Mouse (Mus musculus) ES-E14 (cell line): ENCODE measurements at regions not wholly inside any gene's neighbourhood (a gene's known extent, or its start where the extent isn't known, plus 50 kb on each side); places are given as distances from the start of the nearest gene placed in this dataset.
"Not testable (repeated sequence)": the region's sequence is repeated elsewhere in the genome, so short reads cannot be mapped to it uniquely, and the experiment has no call there.

Experiments
- DNase-seq: peaks from one replicate; pipeline ENCODE4 v3.0.0-alpha.2; 2013; ENCODE audit warnings: low read depth, low spot score
- H3K27ac ChIP-seq: 2 replicates; pipeline ENCODE4 v1.5.1; 2012; ENCODE audit warnings: low read depth, mild to moderate bottlenecking, low read length, moderate library complexity, mixed read lengths; ENCODE audit not compliant: poor library complexity, insufficient read depth, severe bottlenecking
- H3K36me3 ChIP-seq: 2 replicates; pipeline ENCODE4 v1.6.1; 2012; ENCODE audit warnings: mild to moderate bottlenecking, low read length, moderate library complexity, mixed read lengths; ENCODE audit not compliant: control insufficient read depth, poor library complexity, insufficient read depth, severe bottlenecking
- H3K4me1 ChIP-seq, 2 experiments: fragments of 150-350 bp in 1 of 2; sonication (generic) in 1 of 2; 2 replicates each; pipeline ENCODE4 v1.6.1; 2012; ENCODE audit warnings: low read length in 2 of 2, mild to moderate bottlenecking in 1 of 2, mixed read lengths in 1 of 2; ENCODE audit not compliant: control insufficient read depth in 2 of 2, insufficient read depth in 2 of 2, poor library complexity in 1 of 2
- H3K4me3 ChIP-seq, 2 experiments: fragments of 150-350 bp in 1 of 2; sonication (generic) in 1 of 2; 2 replicates each; pipeline ENCODE4 v1.5.1; 2012; ENCODE audit warnings: low read length in 2 of 2, low read depth in 1 of 2, mild to moderate bottlenecking in 1 of 2, mixed read lengths in 1 of 2; ENCODE audit not compliant: insufficient read depth in 1 of 2, poor library complexity in 1 of 2, severe bottlenecking in 1 of 2
- H3K9ac ChIP-seq: 2 replicates; pipeline ENCODE4 v1.6.1; 2012; ENCODE audit warnings: low read depth, mild to moderate bottlenecking, low read length, mixed read lengths; ENCODE audit not compliant: poor library complexity, insufficient read depth, severe bottlenecking
- H3K9me3 ChIP-seq: fragments of 150-350 bp; sonication (generic); 2 replicates; pipeline ENCODE4 v1.6.1; 2012; ENCODE audit warnings: low read depth, mild to moderate bottlenecking, low read length; ENCODE audit not compliant: control insufficient read depth, insufficient read depth
- CHD2 ChIP-seq: IDR thresholded peaks from 2 replicates; pipeline ENCODE4 v1.6.1; 2014; ENCODE audit warnings: mild to moderate bottlenecking, low read depth, low read length, inconsistent platforms
- HCFC1 ChIP-seq: IDR thresholded peaks from 2 replicates; pipeline ENCODE4 v1.6.1; 2012; ENCODE audit warnings: low read length, inconsistent platforms, borderline replicate concordance; ENCODE audit not compliant: insufficient read depth
- MAFK ChIP-seq: IDR thresholded peaks from 2 replicates; pipeline ENCODE4 v1.6.1; 2014; ENCODE audit warnings: mild to moderate bottlenecking, low read depth, low read length, inconsistent platforms; ENCODE audit not compliant: insufficient read depth
- ZC3H11A ChIP-seq: IDR thresholded peaks from 2 replicates; pipeline ENCODE4 v1.6.1; 2012; ENCODE audit warnings: low read depth, mild to moderate bottlenecking, inconsistent platforms, low read length, borderline replicate concordance
- ZNF384 ChIP-seq: IDR thresholded peaks from 2 replicates; pipeline ENCODE4 v1.6.1; 2012; ENCODE audit warnings: low read depth, low read length, inconsistent platforms
- in situ Hi-C, 2 experiments: fragments of 600-800 bp; cut with MboI; formaldehyde crosslinking; loops; one replicate each; pipeline ENCODE4 v1.15.1; 2025; ENCODE audit warnings: low sequenced_read_pairs in 2 of 2, inconsistent platforms in 1 of 2; ENCODE audit not compliant: unreplicated experiment in 2 of 2

GRCm38 (mm10) chr13:57055409-57056195 is 159.8 kb upstream of the Trpc7 start:
- H3K4me3 ChIP-seq, result no peak overlapping the region
- H3K27ac ChIP-seq, result no peak overlapping the region
- in situ Hi-C loops, result no loop called here

GRCm38 (mm10) chr13:57053361-57053760 is 157.6 kb upstream of the Trpc7 start:
- TF ChIP-seq ZC3H11A (no peak), ZNF384 (no peak), HCFC1 (no peak), MAFK (no peak), CHD2 (no peak)
- H3K9ac ChIP-seq, result no peak overlapping the region
- H3K4me3 ChIP-seq, result no peak overlapping the region
- H3K36me3 ChIP-seq, result no peaks in the 10 kb centered on the region
- H3K4me1 ChIP-seq, result no peaks in the 10 kb centered on the region
- H3K27ac ChIP-seq, result no peak overlapping the region
- in situ Hi-C loops, result no loop called here
- H3K9me3 ChIP-seq, result no peaks in the 10 kb centered on the region
- DNase-seq, result no peak

More at GRCm38 (mm10) chr13:57055409-57056195, 159.8 kb upstream of the Trpc7 start:
- H3K36me3 ChIP-seq, result no peaks in the 10 kb centered on the region
- no peaks in the 10 kb centered on the region for H3K4me1 ChIP-seq
- TF ChIP-seq ZC3H11A (no peak), MAFK (peak; percentile 92)
- DNase-seq, result no peak
- no peak overlapping the region for H3K9ac ChIP-seq
- no peaks in the 10 kb centered on the region for H3K9me3 ChIP-seq

GRCm38 (mm10) chr13:57046130-57046529 is 150.3 kb upstream of the Trpc7 start:
- H3K9ac ChIP-seq, H3K4me1 ChIP-seq, H3K27ac ChIP-seq, DNase-seq, H3K36me3 ChIP-seq, in situ Hi-C loops, H3K9me3 ChIP-seq, H3K4me3 ChIP-seq: not testable (repeated sequence)

- Histone ChIP-seq H3K36me3 (no peaks in the 10 kb centered on the region), H3K4me3 (no peak overlapping the region), H3K9me3 (no peaks in the 10 kb centered on the region), H3K9ac (no peak overlapping the region), H3K4me1 (no peaks in the 10 kb centered on the region), H3K27ac (no peak overlapping the region)
- DNase-seq, result no peak
- TF ChIP-seq MAFK (no peak), HCFC1 (no peak), CHD2 (no peak)
- in situ Hi-C loops, result no loop called here
These were observed 148.7 kb upstream of the Trpc7 start for GRCm38 (mm10) chr13:57044455-57044854.

- no peak for DNase-seq
- H3K4me3 ChIP-seq, result no peak overlapping the region
- no peak overlapping the region for H3K9ac ChIP-seq
- TF ChIP-seq HCFC1 (no peak), MAFK (no peak), ZC3H11A (no peak), CHD2 (no peak), ZNF384 (no peak)
- H3K27ac ChIP-seq, result no peak overlapping the region
- in situ Hi-C loops, result no loop called here
- no peaks in the 10 kb centered on the region for H3K4me1 ChIP-seq
- H3K36me3 ChIP-seq, result no peaks in the 10 kb centered on the region
- H3K9me3 ChIP-seq, result no peaks in the 10 kb centered on the region
These were observed 147.7 kb upstream of the Trpc7 start for GRCm38 (mm10) chr13:57043316-57043974.
